Mouse (Mus musculus): ENCODE results near the gene Vstm2a.

GRCm38 (mm10) chr11:16351915-16352314 lies 94.4 kb downstream of the Vstm2a start:
- TF ChIP-seq EP300 (IDR thresholded peaks at IDR 0.05; ENCODE audit: insufficient read depth, low read depth, low read length) (no peak), CTCF (IDR thresholded peaks at IDR 0.05) (no peak), POLR2A (IDR thresholded peaks at IDR 0.05; ENCODE audit: insufficient read depth, low read depth, low read length) (no peak)

Data from heart, adult 2 months (tissue).